Mouse (Mus musculus) lung, embryonic 15.5 days (tissue): ENCODE measurements around the gene Myo1e. TPM values are rescaled to one million over a fixed set of nuclear protein-coding genes. Genes with fewer than 3 reads are reported as not detected.
A peak's percentile ranks its signal among the peaks of the same experiment; 100 is the strongest.

ENCODE experiments used
- ATAC-seq: fragments of 200-750 bp; cut with Nextera tagmentation; 2 replicates; pipeline ENCODE4 v1.8.0; 2017; ENCODE audit warnings: moderate number of reproducible peaks, borderline replicate concordance; ENCODE audit not compliant: low FRiP score, low TSS enrichment; ENCODE audit errors: extremely low read depth
- H3K27ac ChIP-seq: fragments of 300-500 bp; sonication (generic); 2 replicates; pipeline ENCODE4 v1.5.1; 2015; ENCODE audit warnings: moderate library complexity, mild to moderate bottlenecking, inconsistent platforms
- H3K27me3 ChIP-seq: fragments of 300-500 bp; sonication (generic); 2 replicates; pipeline ENCODE4 v1.6.1; 2015; ENCODE audit warnings: inconsistent platforms
- H3K36me3 ChIP-seq: fragments of 300-500 bp; sonication (generic); 2 replicates; pipeline ENCODE4 v1.6.1; 2015; ENCODE audit warnings: inconsistent platforms
- H3K4me1 ChIP-seq: fragments of 300-500 bp; sonication (generic); 2 replicates; pipeline ENCODE4 v1.6.1; 2015; ENCODE audit warnings: inconsistent platforms
- H3K4me2 ChIP-seq: fragments of 300-500 bp; sonication (generic); 2 replicates; pipeline ENCODE4 v1.6.1; 2015; ENCODE audit warnings: inconsistent platforms, mild to moderate bottlenecking, moderate library complexity
- H3K4me3 ChIP-seq: fragments of 300-500 bp; sonication (generic); 2 replicates; pipeline ENCODE4 v1.5.1; 2015; ENCODE audit warnings: mild to moderate bottlenecking, inconsistent platforms
- H3K9ac ChIP-seq: fragments of 300-500 bp; sonication (generic); 2 replicates; pipeline ENCODE4 v1.6.1; 2015; ENCODE audit warnings: inconsistent platforms
- H3K9me3 ChIP-seq: fragments of 300-500 bp; sonication (generic); 2 replicates; pipeline ENCODE4 v1.6.1; 2016; ENCODE audit warnings: inconsistent platforms
- WGBS: fragments of 180-500 bp; shearing (Covaris S2); methylation state at CpG from one replicate; pipeline ENCODE4 v1.1.7; 2015; 5-methylcytosine and 5-hydroxymethylcytosine counted together
- polyA plus RNA-seq: library from polyadenylated mRNA; unstranded; fragments of >200 nt; fragmentation: Nextera tagmentation; extraction: Ambion mirVana; gene quantifications from 2 replicates; pipeline ENCODE4 v1.2.1, GENCODE M21; 2015

Gene Myo1e
- polyA plus RNA-seq, 1 experiment from 2014 or later: 40.3 TPM

DNA sequence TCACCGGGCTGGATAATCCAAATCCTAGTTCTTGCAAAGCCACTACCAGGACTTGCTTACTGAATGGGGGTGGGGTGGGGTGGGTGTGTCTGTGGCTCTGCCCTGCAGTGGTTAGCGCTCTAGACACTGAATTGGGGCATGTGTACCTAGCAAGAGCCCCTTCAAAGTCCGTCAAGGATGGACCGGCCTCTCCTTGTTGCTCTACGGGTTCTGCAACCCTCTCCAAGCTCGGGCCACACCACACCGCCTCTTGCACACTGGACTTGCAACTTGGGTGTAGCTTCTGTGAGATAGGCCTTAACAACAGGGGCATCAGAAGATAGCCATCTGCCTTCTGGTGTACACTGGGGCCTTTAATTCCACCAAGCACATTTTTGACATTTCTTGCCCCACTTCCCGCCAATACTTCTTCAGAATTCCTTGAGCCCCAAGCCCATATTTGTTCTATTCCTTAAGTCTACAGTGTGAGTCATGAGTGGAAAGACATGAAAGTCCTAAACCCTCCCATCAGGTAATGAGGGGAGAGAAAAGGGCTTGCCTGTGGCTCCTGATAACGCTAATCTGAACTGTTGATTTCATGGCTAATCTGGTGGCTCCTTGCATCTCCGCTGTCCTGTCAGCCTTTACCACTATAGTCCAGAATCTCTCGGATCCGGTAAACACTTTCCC, 67.9 kb downstream of the Myo1e start:
- peak; percentile 50; the same call in 1 of the 2 replicates for ATAC-seq
- H3K9me3 ChIP-seq: no peaks in the 10 kb centered on the region
- peaks cover 42% of the 10 kb centered on the region for H3K4me1 ChIP-seq
- WGBS: 60% methylated on average over 12 of the region's 12 CpGs
- H3K9ac ChIP-seq: no peak overlapping the region
- H3K4me3 ChIP-seq: no peak overlapping the region
- H3K36me3 ChIP-seq: no peaks in the 10 kb centered on the region
- H3K27me3 ChIP-seq: no peaks in the 10 kb centered on the region
- H3K4me2 ChIP-seq: no peak overlapping the region
- H3K27ac ChIP-seq: peak overlapping the region; percentile 86

DNA sequence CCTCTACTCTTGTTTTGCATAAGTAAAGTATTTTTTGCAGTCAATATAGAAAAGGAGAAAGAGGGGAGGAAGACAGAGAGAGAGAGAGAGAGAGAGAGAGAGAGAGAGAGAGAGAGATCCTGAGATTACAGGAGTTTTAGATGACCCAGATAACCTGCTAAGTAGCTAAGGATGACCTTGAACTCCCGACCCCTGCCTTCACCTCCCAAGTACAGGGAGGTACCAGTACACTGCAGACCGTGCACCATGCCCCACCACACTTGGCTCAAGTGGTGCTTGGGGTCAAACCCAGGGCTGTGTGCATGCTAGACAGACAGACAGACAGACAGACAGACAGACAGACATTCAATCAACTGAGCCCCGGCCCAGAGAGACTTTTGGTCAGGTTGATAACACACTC, 69.9 kb downstream of the Myo1e start:
- no peak overlapping the region for H3K27ac ChIP-seq
- H3K4me2 ChIP-seq: no peak overlapping the region
- 59% methylated on average over 3 of the region's 3 CpGs for WGBS
- H3K4me1 ChIP-seq: peaks cover 24% of the 10 kb centered on the region
- H3K36me3 ChIP-seq: no peaks in the 10 kb centered on the region
- H3K9me3 ChIP-seq: no peaks in the 10 kb centered on the region
- H3K9ac ChIP-seq: no peak overlapping the region
- no peak overlapping the region for H3K4me3 ChIP-seq
- H3K27me3 ChIP-seq: no peaks in the 10 kb centered on the region
- no peak for ATAC-seq

DNA sequence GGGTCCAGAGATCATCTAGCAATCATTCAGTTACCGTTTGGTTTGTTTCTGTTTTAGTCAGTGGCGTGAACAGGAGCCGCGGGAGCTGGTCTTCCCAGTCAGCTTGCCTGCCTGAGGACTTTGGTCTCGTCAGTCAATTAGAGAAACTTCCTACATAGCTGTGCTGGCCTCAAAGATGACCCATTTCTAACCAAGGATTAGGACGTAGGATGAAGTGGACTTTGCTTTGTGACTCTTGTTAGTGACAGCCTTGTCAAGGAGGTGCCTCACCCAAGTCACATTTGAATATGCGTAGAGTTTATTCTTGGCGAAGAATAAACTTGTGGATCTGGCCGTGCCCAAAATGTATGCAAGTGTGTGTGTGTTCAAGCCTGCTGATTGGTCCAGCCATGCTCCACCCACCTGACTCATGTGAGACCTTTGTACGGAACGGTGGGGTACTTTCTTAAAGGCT, 70.4 kb downstream of the Myo1e start:
- 79% methylated on average over 11 of the region's 11 CpGs for WGBS
- no peaks in the 10 kb centered on the region for H3K36me3 ChIP-seq

DNA sequence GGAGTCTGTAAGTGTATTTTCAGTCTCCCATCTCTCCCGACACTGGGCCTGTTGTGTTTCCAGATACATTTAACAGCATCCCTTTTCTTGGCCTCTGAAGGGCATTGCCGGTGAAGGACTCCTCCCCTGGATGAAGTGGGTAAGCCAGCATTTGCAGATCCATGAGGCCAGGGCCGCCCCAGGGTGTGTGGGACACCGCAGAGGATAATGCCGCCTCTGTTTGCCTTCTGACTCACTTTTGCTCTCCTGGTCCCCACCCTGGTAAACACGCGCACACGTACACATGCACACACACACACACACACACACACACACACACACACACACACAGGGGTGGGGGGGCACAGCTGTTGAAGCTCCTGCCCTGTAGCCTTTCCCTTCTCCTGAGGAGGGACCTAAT, 74.3 kb downstream of the Myo1e start:
- ATAC-seq: no peak
- 81% methylated on average over 8 of the region's 8 CpGs for WGBS
- H3K36me3 ChIP-seq: no peaks in the 10 kb centered on the region
- no peaks in the 10 kb centered on the region for H3K27me3 ChIP-seq
- H3K9ac ChIP-seq: no peak overlapping the region
- H3K4me1 ChIP-seq: 0 out of 2 replicates have a peak, but pooled peaks cover 12% of the 10 kb centered on the region
- no peak overlapping the region for H3K27ac ChIP-seq
- H3K4me3 ChIP-seq: no peak overlapping the region
- no peak overlapping the region for H3K4me2 ChIP-seq
- no peaks in the 10 kb centered on the region for H3K9me3 ChIP-seq

More for the DNA sequence above, 70.4 kb downstream of the Myo1e start:
- Histone ChIP-seq H3K4me3 (no peak overlapping the region), H3K9ac (no peak overlapping the region), H3K4me2 (no peak overlapping the region), H3K27me3 (no peaks in the 10 kb centered on the region), H3K4me1 (peaks cover 24% of the 10 kb centered on the region), H3K9me3 (no peaks in the 10 kb centered on the region), H3K27ac (no peak overlapping the region)
- no peak for ATAC-seq

DNA sequence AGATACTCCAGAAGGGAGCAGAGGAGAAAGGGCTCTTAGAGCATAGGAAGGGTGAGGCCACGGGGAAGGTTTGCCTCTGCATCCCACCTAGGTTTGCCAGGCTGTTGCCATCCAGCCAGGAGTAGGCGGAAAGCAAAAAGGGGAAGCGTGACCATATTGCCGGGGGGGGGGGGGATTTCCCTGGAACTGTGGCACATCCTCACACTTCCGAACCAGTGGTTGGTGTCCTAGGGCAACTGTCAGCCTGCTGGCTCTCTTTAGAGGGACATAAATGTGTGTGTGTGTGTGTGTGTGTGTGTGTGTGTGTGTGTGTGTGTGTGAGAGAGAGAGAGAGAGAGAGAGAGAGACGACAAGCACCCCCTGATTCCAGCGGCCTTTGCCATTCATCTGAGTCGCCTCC, 75.0 kb downstream of the Myo1e start:
- Histone ChIP-seq H3K27ac (no peak overlapping the region), H3K27me3 (no peaks in the 10 kb centered on the region), H3K9ac (no peak overlapping the region), H3K4me1 (0 out of 2 replicates have a peak, but pooled peaks cover 9% of the 10 kb centered on the region), H3K4me3 (no peak overlapping the region), H3K4me2 (no peak overlapping the region), H3K9me3 (no peaks in the 10 kb centered on the region), H3K36me3 (no peaks in the 10 kb centered on the region)
- no peak for ATAC-seq
- 88% methylated on average over 7 of the region's 8 CpGs for WGBS

DNA sequence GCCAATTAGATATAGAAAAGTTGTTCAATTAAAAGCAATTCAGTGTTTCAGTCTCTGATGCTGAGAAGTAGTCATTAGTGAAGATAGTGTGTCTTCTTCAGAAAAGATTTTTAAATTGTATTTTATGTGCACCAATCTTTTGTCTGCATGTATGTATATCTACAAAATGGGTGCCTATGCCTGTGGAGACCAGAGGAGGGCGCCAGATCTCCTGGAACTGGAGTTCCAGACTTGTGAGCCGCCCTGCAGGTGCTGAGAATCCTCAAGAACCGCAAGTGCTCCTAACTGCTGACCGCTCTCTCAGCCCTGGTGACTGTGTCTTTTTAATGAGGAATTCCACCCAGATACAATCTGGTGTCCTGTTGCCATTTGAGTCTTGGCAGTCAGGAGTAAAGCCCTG, 76.0 kb downstream of the Myo1e start:
- H3K4me1 ChIP-seq: 0 out of 2 replicates have a peak, but pooled peaks cover 5% of the 10 kb centered on the region
- no peak overlapping the region for H3K4me2 ChIP-seq
- no peak overlapping the region for H3K9ac ChIP-seq
- no peak overlapping the region for H3K4me3 ChIP-seq
- no peaks in the 10 kb centered on the region for H3K9me3 ChIP-seq
- no peak for ATAC-seq
- 82% methylated on average over 4 of the region's 4 CpGs for WGBS
- H3K27ac ChIP-seq: no peak overlapping the region
- no peaks in the 10 kb centered on the region for H3K36me3 ChIP-seq
- no peaks in the 10 kb centered on the region for H3K27me3 ChIP-seq

DNA sequence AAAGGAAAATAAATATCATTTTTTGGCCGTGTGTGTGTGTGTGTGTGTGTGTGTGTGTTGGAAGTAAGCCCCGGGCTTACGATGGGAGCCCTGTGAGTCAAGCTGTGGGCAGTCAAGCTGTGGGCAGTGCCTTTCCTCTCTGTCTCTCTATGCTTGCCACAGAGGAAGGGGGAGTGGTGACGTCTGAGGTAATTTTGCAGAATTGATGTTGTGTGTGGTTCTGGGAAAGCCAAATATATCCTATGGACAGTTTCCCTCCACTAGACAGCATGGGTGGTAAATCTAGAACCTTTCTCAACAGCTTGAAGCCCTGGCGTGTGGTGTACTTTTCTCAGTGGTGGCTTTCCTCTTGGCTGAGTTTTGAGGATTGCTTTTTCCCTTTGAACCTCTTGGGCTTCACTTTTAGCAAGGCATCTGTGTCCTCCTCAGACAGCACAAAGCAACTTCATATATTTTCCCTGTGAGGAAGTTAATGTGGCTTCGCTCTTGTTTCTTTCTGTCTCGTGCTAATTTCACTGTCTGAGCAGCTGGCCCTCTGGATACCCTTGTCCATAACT, 77.5 kb downstream of the Myo1e start:
- Histone ChIP-seq H3K27ac (no peak overlapping the region), H3K36me3 (no peaks in the 10 kb centered on the region), H3K4me3 (no peak overlapping the region), H3K27me3 (no peaks in the 10 kb centered on the region), H3K9me3 (no peaks in the 10 kb centered on the region), H3K9ac (no peak overlapping the region), H3K4me2 (no peak overlapping the region), H3K4me1 (0 out of 2 replicates have a peak, but pooled peaks cover 5% of the 10 kb centered on the region)
- WGBS: 52% methylated on average over 7 of the region's 7 CpGs
- no peak for ATAC-seq

DNA sequence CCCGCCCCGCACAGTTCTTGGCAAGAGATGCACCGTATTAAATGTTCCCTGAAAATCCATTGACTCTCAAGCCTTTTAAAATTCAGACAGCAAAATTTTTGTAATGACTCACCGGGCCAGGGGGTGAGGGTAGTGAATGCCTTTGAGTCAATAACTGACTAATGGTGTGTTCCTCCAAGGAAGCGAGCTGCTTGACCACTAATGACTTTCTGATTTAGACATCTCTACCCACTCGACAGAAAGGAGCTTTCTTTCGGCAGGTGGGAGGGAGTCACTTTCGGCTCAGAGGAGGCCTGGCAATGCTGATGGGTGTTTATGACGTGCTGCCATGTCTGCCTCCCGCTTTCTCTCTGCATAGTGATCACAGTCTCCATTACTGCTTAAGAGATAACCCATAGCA, 83.6 kb downstream of the Myo1e start:
- no peak overlapping the region for H3K27ac ChIP-seq
- no peak overlapping the region for H3K4me3 ChIP-seq
- H3K4me2 ChIP-seq: no peak overlapping the region
- ATAC-seq: no peak
- H3K9me3 ChIP-seq: no peaks in the 10 kb centered on the region
- no peaks in the 10 kb centered on the region for H3K27me3 ChIP-seq
- H3K36me3 ChIP-seq: no peaks in the 10 kb centered on the region
- no peak overlapping the region for H3K9ac ChIP-seq
- no peaks in the 10 kb centered on the region; the same call in 1 of the 2 replicates for H3K4me1 ChIP-seq
- 55% methylated on average over 10 of the region's 10 CpGs for WGBS

DNA sequence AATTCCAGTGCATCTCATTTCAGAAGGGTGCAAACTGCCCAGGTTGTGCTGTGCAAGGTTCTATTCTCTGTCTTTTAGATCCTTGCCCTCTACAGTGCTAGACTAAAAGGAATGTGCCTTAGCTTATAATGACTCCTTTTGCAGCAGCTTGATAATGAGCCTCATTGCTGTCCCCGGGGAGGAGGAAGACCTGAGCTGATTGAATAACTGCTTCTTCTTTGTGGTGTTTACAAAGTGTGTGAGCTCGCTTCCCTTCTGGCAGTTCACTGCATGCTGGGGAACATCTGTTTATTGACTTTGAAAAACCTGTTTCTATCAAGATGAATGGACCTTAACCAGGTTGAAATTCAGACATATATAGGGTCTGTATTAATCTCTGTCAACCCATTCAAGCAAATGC, 89.8 kb downstream of the Myo1e start:
- Histone ChIP-seq H3K27ac (no peak overlapping the region), H3K4me1 (0 out of 2 replicates have a peak, but pooled peaks cover 3% of the 10 kb centered on the region), H3K9me3 (no peaks in the 10 kb centered on the region), H3K9ac (no peak overlapping the region), H3K4me2 (no peak overlapping the region), H3K27me3 (no peaks in the 10 kb centered on the region), H3K4me3 (no peak overlapping the region), H3K36me3 (peaks cover 9% of the 10 kb centered on the region; the same call in 1 of the 2 replicates)
- no peak for ATAC-seq
- WGBS: 17% methylated on average over 2 of the region's 2 CpGs

DNA sequence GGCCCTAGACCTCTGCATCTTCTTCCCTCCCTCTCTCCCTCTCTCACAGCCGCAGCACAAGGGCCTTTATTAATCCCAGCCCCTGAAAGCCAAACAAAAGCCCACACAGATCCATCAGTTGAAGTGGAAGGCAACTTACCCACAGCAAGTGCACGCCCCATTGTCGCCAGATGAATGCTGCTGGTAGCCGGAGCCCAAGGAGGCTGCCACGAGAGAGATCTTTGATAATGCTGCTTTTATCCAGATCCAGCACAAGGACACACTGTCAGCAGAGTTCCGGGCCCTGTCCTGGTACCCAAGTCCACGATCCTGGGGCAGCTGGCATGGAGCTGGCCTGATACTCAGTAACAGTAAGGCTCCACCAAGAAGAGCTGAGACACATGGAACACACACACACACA, 91.1 kb downstream of the Myo1e start:
- peaks cover 9% of the 10 kb centered on the region; the same call in 1 of the 2 replicates for H3K36me3 ChIP-seq
- H3K4me2 ChIP-seq: no peak overlapping the region
- H3K9me3 ChIP-seq: no peaks in the 10 kb centered on the region
- H3K4me3 ChIP-seq: no peak overlapping the region
- no peak for ATAC-seq
- no peak overlapping the region for H3K27ac ChIP-seq
- 0 out of 2 replicates have a peak, but pooled peaks cover 3% of the 10 kb centered on the region for H3K4me1 ChIP-seq
- H3K9ac ChIP-seq: no peak overlapping the region
- H3K27me3 ChIP-seq: no peaks in the 10 kb centered on the region
- WGBS: 51% methylated on average over 7 of the region's 7 CpGs

DNA sequence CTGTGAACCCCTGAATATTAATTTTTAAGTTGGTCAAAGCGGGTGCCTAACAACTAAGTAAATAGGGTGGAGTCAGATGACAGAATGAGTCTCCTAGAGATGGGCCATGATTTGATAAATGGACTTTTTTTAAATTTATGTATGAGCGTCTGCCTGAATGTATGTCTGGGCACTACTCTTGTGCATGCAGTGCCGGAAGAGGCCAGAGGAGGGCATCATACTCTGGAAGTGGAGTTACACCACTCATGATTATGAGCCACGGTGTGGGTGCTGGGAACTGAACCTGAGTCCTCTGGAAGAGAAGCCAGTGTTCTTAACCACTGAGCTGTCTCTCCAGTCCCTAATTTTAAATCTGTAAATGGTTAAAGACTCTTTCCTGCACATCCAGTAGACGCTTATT, 93.6 kb downstream of the Myo1e start:
- no peak for ATAC-seq
- 89% methylated on average over 5 of the region's 5 CpGs for WGBS
- H3K4me3 ChIP-seq: no peak overlapping the region

DNA sequence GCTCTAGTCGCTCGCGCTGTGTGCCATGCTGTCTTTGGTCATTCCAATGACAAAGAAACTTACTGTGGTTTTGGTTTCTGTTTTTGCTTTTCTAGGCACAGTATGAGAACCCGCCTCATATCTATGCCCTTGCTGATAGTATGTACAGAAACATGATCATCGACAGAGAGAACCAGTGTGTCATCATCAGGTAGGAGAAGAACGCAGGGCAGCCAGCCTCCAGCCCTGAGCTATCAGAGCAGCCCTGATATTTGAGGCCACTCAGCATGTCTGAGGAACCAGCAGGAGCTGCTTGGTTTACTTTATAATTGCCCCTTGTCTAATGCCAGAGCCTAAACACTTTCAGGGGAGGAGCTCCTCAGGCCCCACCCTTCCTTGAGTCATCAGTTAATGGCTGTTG, 94.4 kb downstream of the Myo1e start:
- H3K9ac ChIP-seq: no peak overlapping the region
- H3K4me2 ChIP-seq: no peak overlapping the region
- WGBS: 94% methylated on average over 6 of the region's 6 CpGs
- no peak overlapping the region for H3K27ac ChIP-seq
- no peak overlapping the region for H3K4me3 ChIP-seq
- H3K27me3 ChIP-seq: no peaks in the 10 kb centered on the region
- 0 out of 2 replicates have a peak, but pooled peaks cover 3% of the 10 kb centered on the region for H3K4me1 ChIP-seq
- ATAC-seq: no peak
- peaks cover 9% of the 10 kb centered on the region; the same call in 1 of the 2 replicates for H3K36me3 ChIP-seq
- H3K9me3 ChIP-seq: no peaks in the 10 kb centered on the region

More for the DNA sequence above, 93.6 kb downstream of the Myo1e start:
- no peak overlapping the region for H3K9ac ChIP-seq
- H3K4me1 ChIP-seq: 0 out of 2 replicates have a peak, but pooled peaks cover 3% of the 10 kb centered on the region
- no peaks in the 10 kb centered on the region for H3K27me3 ChIP-seq
- peaks cover 9% of the 10 kb centered on the region; the same call in 1 of the 2 replicates for H3K36me3 ChIP-seq
- no peak overlapping the region for H3K27ac ChIP-seq
- H3K4me2 ChIP-seq: no peak overlapping the region
- no peaks in the 10 kb centered on the region for H3K9me3 ChIP-seq
